ENCODE assay signal across 8 mouse cellular contexts in the genomic region with DNA sequence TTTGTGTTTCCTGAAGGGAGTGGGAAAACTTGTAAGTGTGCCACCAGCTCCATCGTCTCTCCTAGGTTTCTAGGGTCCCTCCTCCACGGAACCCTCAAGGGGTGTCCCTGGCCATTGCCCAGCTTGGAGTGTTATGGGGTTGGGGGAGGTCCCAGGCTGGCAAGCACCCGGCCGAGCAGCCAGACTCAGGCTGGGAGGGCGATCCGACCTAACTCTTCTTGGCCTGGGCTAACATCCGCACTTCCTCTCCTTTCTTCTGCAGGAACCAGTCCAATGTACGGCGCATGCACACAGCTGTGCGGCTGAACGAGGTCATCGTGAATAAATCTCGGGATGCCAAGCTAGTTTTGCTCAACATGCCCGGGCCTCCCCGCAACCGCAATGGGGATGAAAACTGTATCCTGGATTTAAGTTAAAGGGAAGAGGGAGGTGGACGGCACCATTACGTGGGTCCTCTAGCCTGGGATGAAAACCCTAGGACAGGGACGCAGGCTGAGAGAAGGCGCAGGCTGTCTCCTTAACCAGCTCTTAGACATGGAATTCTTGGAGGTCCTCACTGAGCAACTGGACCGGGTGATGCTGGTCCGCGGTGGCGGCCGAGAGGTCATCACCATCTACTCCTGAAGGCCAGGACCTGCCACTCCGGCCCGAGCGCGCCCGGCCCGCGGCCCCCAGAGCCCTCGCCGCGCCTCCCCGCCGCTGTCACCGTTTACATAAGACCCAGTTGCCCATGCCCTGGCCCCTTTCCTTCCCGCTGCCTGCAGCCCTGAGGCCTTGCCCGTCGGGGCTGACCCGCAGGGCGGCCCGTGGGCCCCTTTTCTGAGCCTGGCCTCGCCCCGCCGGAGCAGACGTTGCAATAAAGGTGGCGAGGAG. TPM values are rescaled to one million over a fixed set of nuclear protein-coding genes. Genes with fewer than 3 reads are reported as not detected.
DNase-seq lines count a peak whose midpoint lies in the region; ATAC-seq and TF ChIP-seq lines count a peak whose summit lies in the region.

No protein-coding gene starts in this region.

- peak; percentile 17 for DNase-seq in kidney, postnatal 0 days (ENCODE audit: low spot score)
- no peak for DNase-seq in kidney, adult 9 months
- DNase-seq in forebrain, embryonic 10.5 days (ENCODE audit: extremely low spot score, low spot score): peak; percentile 31
- peak; percentile 33 for DNase-seq in neural tube, embryonic 10.5 days (ENCODE audit: extremely low spot score, low spot score)
- DNase-seq in layer of hippocampus, postnatal 36 days: no peak
- no peak for DNase-seq in spleen, postnatal 4 days (ENCODE audit: low spot score in 2 of 2)
- DNase-seq in adrenal gland, adult 8-10 months: no peak

- WGBS in kidney, postnatal 0 days: 9% methylated on average over 49 of the region's 49 CpGs
- 11% methylated on average over 49 of the region's 49 CpGs for WGBS in forebrain, embryonic 10.5 days
- WGBS in intestine, postnatal 0 days: 16% methylated on average over 47 of the region's 49 CpGs

- peak overlapping the region; percentile 57 for H3K4me2 ChIP-seq in kidney, postnatal 0 days (ENCODE audit: low read length)
- H3K4me2 ChIP-seq in intestine, postnatal 0 days (replicated peaks; ENCODE audit: low read depth): peak overlapping the region; percentile 70

- peaks cover 15% of the 10 kb centered on the region; the same call in 1 of the 2 replicates for H3K27me3 ChIP-seq in kidney, postnatal 0 days (ENCODE audit: insufficient read depth, low read length)
- peaks cover 69% of the 10 kb centered on the region for H3K27me3 ChIP-seq in forebrain, embryonic 10.5 days (ENCODE audit: poor library complexity, severe bottlenecking)
- peaks cover 16% of the 10 kb centered on the region for H3K27me3 ChIP-seq in intestine, postnatal 0 days (replicated peaks; ENCODE audit: control insufficient read depth, insufficient read depth, low read length)

- H3K27ac ChIP-seq in kidney, postnatal 0 days: no peak overlapping the region
- H3K27ac ChIP-seq in forebrain, embryonic 10.5 days: 0 out of 2 replicates have a peak overlapping the region, but pooled peaks have one; percentile 7
- no peak overlapping the region for H3K27ac ChIP-seq in intestine, postnatal 0 days (ENCODE audit: low read depth, low read length)

- no peak for TF ChIP-seq CTCF in kidney, postnatal 0 days (IDR thresholded peaks at IDR 0.05; ENCODE audit: low read depth)
- TF ChIP-seq CTCF in intestine, postnatal 0 days (IDR thresholded peaks at IDR 0.05; ENCODE audit: low read depth): no peak

- H3K9ac ChIP-seq in kidney, postnatal 0 days (ENCODE audit: low read depth, low read length): no peak overlapping the region
- no peak overlapping the region for H3K9ac ChIP-seq in intestine, postnatal 0 days (ENCODE audit: low read depth, low read length)

- no peaks in the 10 kb centered on the region for H3K9me3 ChIP-seq in kidney, postnatal 0 days (replicated peaks; ENCODE audit: low read length)
- H3K9me3 ChIP-seq in forebrain, embryonic 10.5 days: no peaks in the 10 kb centered on the region
- H3K9me3 ChIP-seq in intestine, postnatal 0 days (ENCODE audit: control insufficient read depth): no peaks in the 10 kb centered on the region

- peaks cover 10% of the 10 kb centered on the region; the same call in 1 of the 2 replicates for H3K4me1 ChIP-seq in kidney, postnatal 0 days (replicated peaks; ENCODE audit: insufficient read depth, low read length)
- peaks cover 23% of the 10 kb centered on the region for H3K4me1 ChIP-seq in forebrain, embryonic 10.5 days
- peaks cover 8% of the 10 kb centered on the region; the same call in 1 of the 2 replicates for H3K4me1 ChIP-seq in intestine, postnatal 0 days (replicated peaks; ENCODE audit: control insufficient read depth, insufficient read depth, low read length)

- H3K36me3 ChIP-seq in kidney, postnatal 0 days (ENCODE audit: insufficient read depth, low read length): peaks cover 22% of the 10 kb centered on the region; the same call in 1 of the 2 replicates
- H3K36me3 ChIP-seq in forebrain, embryonic 10.5 days (replicated peaks): peaks cover 37% of the 10 kb centered on the region
- H3K36me3 ChIP-seq in intestine, postnatal 0 days (ENCODE audit: control insufficient read depth, insufficient read depth): peaks cover 23% of the 10 kb centered on the region

- no peak for ATAC-seq in kidney, postnatal 0 days (replicated peaks; ENCODE audit: low FRiP score, low read depth)
- no peak for ATAC-seq in intestine, postnatal 0 days

- peak overlapping the region; percentile 27 for H3K4me3 ChIP-seq in kidney, postnatal 0 days (replicated peaks; ENCODE audit: low read depth, low read length)
- H3K4me3 ChIP-seq in forebrain, embryonic 10.5 days: peak overlapping the region; percentile 39
- peak overlapping the region; percentile 42 for H3K4me3 ChIP-seq in intestine, postnatal 0 days (ENCODE audit: low read depth, low read length)

RNA-seq across cellular contexts. Expression of a gene that starts 36.5 kb away (rescaled TPM):
- polyA plus RNA-seq in kidney, postnatal 0 days (2015; fragmentation: Nextera tagmentation; extraction: Ambion mirVana): 0.68 and 0.74 TPM in 2 replicates
- polyA plus RNA-seq in forebrain, embryonic 10.5 days (2016; fragmentation: Nextera tagmentation; extraction: Ambion mirVana): 0.92 and 0.93 TPM in 2 replicates
- 0.09 and 0.47 TPM in 2 replicates for polyA plus RNA-seq in intestine, postnatal 0 days (2015; fragmentation: Nextera tagmentation; extraction: Ambion mirVana)
- total RNA-seq in layer of hippocampus, postnatal 36 days (2021): 100 to 1,000 TPM; 398 to 404 TPM
- total RNA-seq in adrenal gland, adult 8-10 months (2022): 10 to 100 TPM in 3 of 4 experiments, 1 to 10 TPM in 1; 6.7 to 18.3 (median 14.0) TPM

RNA-seq across cellular contexts. Expression of a gene that starts 37.6 kb away (rescaled TPM):
- polyA plus RNA-seq in kidney, postnatal 0 days (2015; fragmentation: Nextera tagmentation; extraction: Ambion mirVana): 35.6 and 38.6 TPM in 2 replicates
- polyA plus RNA-seq in forebrain, embryonic 10.5 days (2016; fragmentation: Nextera tagmentation; extraction: Ambion mirVana): 101 and 103 TPM in 2 replicates
- polyA plus RNA-seq in intestine, postnatal 0 days (2015; fragmentation: Nextera tagmentation; extraction: Ambion mirVana): 11.9 and 13.9 TPM in 2 replicates
- total RNA-seq in layer of hippocampus, postnatal 36 days (2021): 10 to 100 TPM; 56.8 to 66.3 TPM
- 10 to 100 TPM; 28.0 to 45.1 (median 34.0) TPM for total RNA-seq in adrenal gland, adult 8-10 months (2022)

RNA-seq across cellular contexts. Expression of a gene that starts 56.5 kb away (rescaled TPM):
- polyA plus RNA-seq in kidney, postnatal 0 days (2015; fragmentation: Nextera tagmentation; extraction: Ambion mirVana): 1.7 and 1.9 TPM in 2 replicates
- polyA plus RNA-seq in forebrain, embryonic 10.5 days (2016; fragmentation: Nextera tagmentation; extraction: Ambion mirVana): 0.45 TPM in 1 of 2 replicates, not detected in the other
- polyA plus RNA-seq in intestine, postnatal 0 days (2015; fragmentation: Nextera tagmentation; extraction: Ambion mirVana): 9.6 and 9.8 TPM in 2 replicates
- 1 to 10 TPM; 2.0 to 2.9 TPM for total RNA-seq in layer of hippocampus, postnatal 36 days (2021)
- 1 to 10 TPM in 1 of 4 experiments, under 1 TPM in 3; 0.49 to 1.4 (median 0.84) TPM for total RNA-seq in adrenal gland, adult 8-10 months (2022)

RNA-seq across cellular contexts. Expression of a gene that starts 58.3 kb away (rescaled TPM):
- polyA plus RNA-seq in kidney, postnatal 0 days (2015; fragmentation: Nextera tagmentation; extraction: Ambion mirVana): 13.5 and 16.7 TPM in 2 replicates
- polyA plus RNA-seq in forebrain, embryonic 10.5 days (2016; fragmentation: Nextera tagmentation; extraction: Ambion mirVana): 4.4 and 5.6 TPM in 2 replicates
- polyA plus RNA-seq in intestine, postnatal 0 days (2015; fragmentation: Nextera tagmentation; extraction: Ambion mirVana): 3.6 and 4.6 TPM in 2 replicates
- total RNA-seq in layer of hippocampus, postnatal 36 days (2021): 1 to 10 TPM in 1 of 2 experiments, under 1 TPM in 1; 0.77 to 1.3 TPM
- total RNA-seq in adrenal gland, adult 8-10 months (2022): 1 to 10 TPM; 2.3 to 4.9 (median 3.3) TPM

Comparison
In these comparisons a context has a peak if more than half of its experiments do, and no peak if none do; other contexts are left out.
1. DNase-seq: peak in kidney, postnatal 0 days (single experiment), forebrain, embryonic 10.5 days (single experiment) and neural tube, embryonic 10.5 days (single experiment); none in kidney, adult 9 months (single experiment), layer of hippocampus, postnatal 36 days (0 of 2), spleen, postnatal 4 days (0 of 2) and adrenal gland, adult 8-10 months (single experiment).
2. Peak in every context shown above with its lines, with median percentiles within 50 percentile points of each other: H3K4me3 ChIP-seq.